Mouse (Mus musculus): ENCODE results near the gene Zfp664. TPM values are rescaled to one million over a fixed set of nuclear protein-coding genes. Genes with fewer than 3 reads are reported as not detected.

The Zfp664 gene
- polyA plus RNA-seq, 1 experiment from 2014 or later: 147 TPM

- Histone ChIP-seq H3K36me3 (peaks cover 98% of the 10 kb centered on the region), H3K4me1 (replicated peaks) (no peaks in the 10 kb centered on the region; the same call in 1 of the 2 replicates), H3K9me3 (no peaks in the 10 kb centered on the region)
These were observed 16.8 kb downstream of the Zfp664 start for GRCm38 (mm10) chr5:124879251-124879650.

DNA sequence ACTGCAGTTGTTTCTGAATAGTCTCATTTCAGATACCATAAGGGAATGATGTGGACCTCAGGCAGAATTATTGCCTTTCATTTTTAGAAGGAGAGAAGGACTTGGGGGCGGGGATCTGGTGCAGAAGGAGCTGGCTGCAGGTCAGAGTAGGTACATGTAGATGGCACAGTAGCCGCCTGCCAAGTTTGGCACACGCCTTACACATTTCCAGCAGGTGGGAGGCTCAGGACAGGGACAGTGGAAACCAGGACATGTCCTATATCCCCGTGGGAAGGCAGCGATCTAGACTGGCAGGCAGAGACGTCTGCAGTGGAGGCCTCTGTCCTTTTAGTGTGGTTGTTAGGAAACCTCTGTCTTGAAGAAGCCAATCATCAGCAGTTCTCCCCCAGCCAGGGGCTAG, 17.3 kb downstream of the Zfp664 start:
- no peak for DNase-seq (ENCODE audit: low spot score)
- no peak overlapping the region for H3K27ac ChIP-seq
- no peaks in the 10 kb centered on the region for H3K9me3 ChIP-seq
- H3K36me3 ChIP-seq: peaks cover 98% of the 10 kb centered on the region
- H3K27me3 ChIP-seq (ENCODE audit: insufficient read depth, poor library complexity, severe bottlenecking): no peaks in the 10 kb centered on the region
- WGBS: 86% methylated on average over 6 of the region's 6 CpGs
- no peak overlapping the region for H3K4me3 ChIP-seq
- no peaks in the 10 kb centered on the region; the same call in 1 of the 2 replicates for H3K4me1 ChIP-seq (replicated peaks)

More at GRCm38 (mm10) chr5:124879251-124879650, 16.8 kb downstream of the Zfp664 start:
- no peaks in the 10 kb centered on the region for H3K27me3 ChIP-seq (ENCODE audit: insufficient read depth, poor library complexity, severe bottlenecking)
- no peak overlapping the region for H3K4me3 ChIP-seq
- 97% methylated on average over 4 of the region's 4 CpGs for WGBS
- no peak overlapping the region for H3K27ac ChIP-seq
- DNase-seq (ENCODE audit: low spot score): no peak

- no peaks in the 10 kb centered on the region for H3K27me3 ChIP-seq (ENCODE audit: insufficient read depth, poor library complexity, severe bottlenecking)
- no peak overlapping the region for H3K4me3 ChIP-seq
- H3K36me3 ChIP-seq: peaks cover 99% of the 10 kb centered on the region
- no peaks in the 10 kb centered on the region for H3K4me1 ChIP-seq (replicated peaks)
- no peak overlapping the region for H3K27ac ChIP-seq
- WGBS: 92% methylated on average over 6 of the region's 6 CpGs
- no peak for DNase-seq (ENCODE audit: low spot score)
- H3K9me3 ChIP-seq: no peaks in the 10 kb centered on the region
These were observed 21.4 kb downstream of the Zfp664 start for GRCm38 (mm10) chr5:124883877-124884276.

DNA sequence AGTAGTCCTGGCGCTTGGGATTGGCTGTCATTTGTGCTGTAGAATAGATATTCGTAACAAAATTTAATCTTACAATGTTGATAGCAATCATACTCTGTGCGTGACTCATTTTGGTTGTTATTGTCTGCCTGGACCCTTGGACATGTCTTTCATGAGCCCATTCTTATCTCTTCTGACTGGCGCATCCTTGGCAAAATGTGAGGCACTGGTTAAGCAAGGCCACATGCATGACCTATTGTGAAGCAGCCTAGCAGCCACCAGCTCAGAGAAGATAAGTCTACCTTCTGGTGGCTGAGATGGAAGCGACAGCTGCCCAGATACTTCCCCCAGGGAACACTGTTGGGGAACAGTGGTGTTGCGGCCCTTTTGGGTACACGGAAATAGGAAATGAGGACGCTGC, 26.2 kb downstream of the Zfp664 start:
- H3K4me3 ChIP-seq: no peak overlapping the region
- peaks cover 63% of the 10 kb centered on the region for H3K36me3 ChIP-seq
- no peaks in the 10 kb centered on the region for H3K27me3 ChIP-seq (ENCODE audit: insufficient read depth, poor library complexity, severe bottlenecking)
- H3K9me3 ChIP-seq: no peaks in the 10 kb centered on the region
- no peak overlapping the region for H3K27ac ChIP-seq
- H3K4me1 ChIP-seq (replicated peaks): peaks cover 20% of the 10 kb centered on the region
- 95% methylated on average over 8 of the region's 8 CpGs for WGBS
- DNase-seq (ENCODE audit: low spot score): no peak

DNA sequence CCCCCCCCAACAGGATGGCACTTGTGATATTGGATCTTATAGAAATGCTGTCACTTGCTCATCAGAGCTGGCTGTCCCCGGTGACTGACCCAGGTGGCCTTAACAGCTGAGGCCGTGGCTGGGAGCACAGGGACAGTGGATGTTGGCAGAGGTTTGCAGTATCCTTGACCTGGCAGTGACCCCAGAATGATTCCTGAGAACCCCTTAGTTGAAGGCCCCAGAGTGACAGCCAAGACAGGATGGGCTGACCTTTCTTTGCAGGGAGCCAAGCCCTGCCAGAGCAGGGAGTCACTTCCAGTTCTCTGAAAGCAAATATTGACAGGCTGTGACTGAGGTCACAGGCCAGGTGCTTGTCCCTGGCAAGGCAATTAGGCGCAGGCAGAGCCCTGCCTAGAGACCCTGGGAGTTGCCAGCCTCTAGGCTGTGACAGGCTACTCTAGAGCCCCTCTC, 29.5 kb downstream of the Zfp664 start:
- DNase-seq (ENCODE audit: low spot score): peak; percentile 39
- 0 out of 2 replicates have a peak overlapping the region, but pooled peaks have one; percentile 5 for H3K4me3 ChIP-seq
- no peaks in the 10 kb centered on the region for H3K9me3 ChIP-seq
- H3K27me3 ChIP-seq (ENCODE audit: insufficient read depth, poor library complexity, severe bottlenecking): no peaks in the 10 kb centered on the region
- peaks cover 31% of the 10 kb centered on the region for H3K36me3 ChIP-seq
- peaks cover 29% of the 10 kb centered on the region for H3K4me1 ChIP-seq (replicated peaks)
- H3K27ac ChIP-seq: peak overlapping the region; percentile 57; the same call in 1 of the 2 replicates
- 64% methylated on average over 3 of the region's 3 CpGs for WGBS

GRCm38 (mm10) chr5:124896135-124896534, 33.6 kb downstream of the Zfp664 start:
- Histone ChIP-seq H3K4me1 (replicated peaks) (peaks cover 26% of the 10 kb centered on the region), H3K27me3 (ENCODE audit: insufficient read depth, poor library complexity, severe bottlenecking) (no peaks in the 10 kb centered on the region), H3K4me3 (no peak overlapping the region), H3K36me3 (0 out of 2 replicates have a peak, but pooled peaks cover 4% of the 10 kb centered on the region), H3K9me3 (no peaks in the 10 kb centered on the region), H3K27ac (peak overlapping the region; percentile 29; the same call in 1 of the 2 replicates)
- WGBS: 42% methylated on average over 8 of the region's 8 CpGs
- DNase-seq (ENCODE audit: low spot score): no peak

- DNase-seq (ENCODE audit: low spot score): peak; percentile 85
- no peak overlapping the region for H3K27ac ChIP-seq
- no peaks in the 10 kb centered on the region for H3K9me3 ChIP-seq
- H3K4me1 ChIP-seq (replicated peaks): peaks cover 13% of the 10 kb centered on the region
- 39% methylated on average over 20 of the region's 20 CpGs for WGBS
- peak overlapping the region; percentile 9 for H3K4me3 ChIP-seq
- H3K27me3 ChIP-seq (ENCODE audit: insufficient read depth, poor library complexity, severe bottlenecking): no peaks in the 10 kb centered on the region
- no peaks in the 10 kb centered on the region for H3K36me3 ChIP-seq
These were observed 37.6 kb downstream of the Zfp664 start for GRCm38 (mm10) chr5:124899945-124900631.

DNA sequence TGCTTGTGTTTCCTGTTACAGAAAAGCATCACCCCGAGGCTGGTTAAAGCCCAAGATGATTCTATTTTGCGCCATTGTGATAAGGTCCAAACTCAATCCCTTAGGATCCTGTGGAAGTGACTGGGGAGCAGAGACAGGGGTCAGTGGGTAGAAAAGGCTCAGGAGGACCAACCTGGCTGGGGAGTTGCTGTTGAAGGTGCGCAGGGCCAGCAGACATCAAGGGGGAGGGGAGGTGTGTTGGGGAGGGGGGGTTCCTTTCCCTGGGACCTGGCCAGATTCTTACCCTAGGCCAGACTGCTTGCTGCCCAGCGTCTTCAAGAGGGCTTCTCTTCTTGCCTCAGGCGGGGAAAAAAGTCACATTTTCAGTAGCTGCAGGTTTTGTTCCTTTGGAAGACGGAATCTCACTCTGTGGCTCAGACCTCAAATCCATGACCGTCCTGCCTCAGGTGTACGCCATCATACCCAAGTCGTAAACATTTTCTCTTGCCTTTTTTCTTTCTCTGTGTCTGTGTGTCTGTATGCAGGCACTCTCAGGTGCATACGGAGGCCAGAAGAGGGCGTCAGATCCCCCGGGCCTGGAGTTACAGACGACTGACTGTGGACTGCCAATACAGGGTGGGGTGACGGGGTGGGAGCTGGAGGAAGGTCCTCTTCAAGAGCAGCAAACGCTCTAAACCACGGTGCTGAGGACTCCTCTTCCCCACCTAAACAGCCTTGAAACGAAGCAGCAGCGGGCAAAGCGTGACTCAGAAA, 38.4 kb downstream of the Zfp664 start:
- WGBS: 74% methylated on average over 19 of the region's 19 CpGs
- peaks cover 10% of the 10 kb centered on the region for H3K4me1 ChIP-seq (replicated peaks)

DNA sequence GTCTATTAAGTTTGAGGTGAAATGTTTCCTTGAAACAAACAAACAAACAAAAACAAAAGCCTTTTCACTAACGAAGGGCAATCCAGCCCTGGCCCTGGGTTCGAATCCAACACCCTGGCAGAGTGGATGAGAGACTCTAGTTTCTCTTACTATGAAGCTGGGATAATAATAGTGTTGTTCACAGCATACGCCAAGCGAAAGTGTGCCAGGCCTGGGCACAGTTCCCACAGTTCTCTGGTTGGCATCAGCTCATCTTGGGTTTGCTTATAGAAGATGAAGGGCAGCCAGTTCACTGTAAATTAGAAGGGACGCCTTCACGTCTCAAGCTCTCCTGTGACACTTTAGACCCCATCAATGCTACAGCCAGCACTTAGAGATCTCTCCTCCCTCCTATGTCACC, 39.2 kb downstream of the Zfp664 start:
- H3K27me3 ChIP-seq (ENCODE audit: insufficient read depth, poor library complexity, severe bottlenecking): no peaks in the 10 kb centered on the region
- DNase-seq (ENCODE audit: low spot score): no peak
- 92% methylated on average over 6 of the region's 6 CpGs for WGBS
- peaks cover 7% of the 10 kb centered on the region for H3K4me1 ChIP-seq (replicated peaks)
- H3K4me3 ChIP-seq: no peak overlapping the region
- H3K27ac ChIP-seq: no peak overlapping the region
- H3K36me3 ChIP-seq: no peaks in the 10 kb centered on the region
- no peaks in the 10 kb centered on the region for H3K9me3 ChIP-seq

More for the DNA sequence above, 38.4 kb downstream of the Zfp664 start:
- no peaks in the 10 kb centered on the region for H3K27me3 ChIP-seq (ENCODE audit: insufficient read depth, poor library complexity, severe bottlenecking)
- H3K36me3 ChIP-seq: no peaks in the 10 kb centered on the region
- no peak overlapping the region for H3K27ac ChIP-seq
- H3K4me3 ChIP-seq: no peak overlapping the region
- no peaks in the 10 kb centered on the region for H3K9me3 ChIP-seq
- no peak for DNase-seq (ENCODE audit: low spot score)

DNA sequence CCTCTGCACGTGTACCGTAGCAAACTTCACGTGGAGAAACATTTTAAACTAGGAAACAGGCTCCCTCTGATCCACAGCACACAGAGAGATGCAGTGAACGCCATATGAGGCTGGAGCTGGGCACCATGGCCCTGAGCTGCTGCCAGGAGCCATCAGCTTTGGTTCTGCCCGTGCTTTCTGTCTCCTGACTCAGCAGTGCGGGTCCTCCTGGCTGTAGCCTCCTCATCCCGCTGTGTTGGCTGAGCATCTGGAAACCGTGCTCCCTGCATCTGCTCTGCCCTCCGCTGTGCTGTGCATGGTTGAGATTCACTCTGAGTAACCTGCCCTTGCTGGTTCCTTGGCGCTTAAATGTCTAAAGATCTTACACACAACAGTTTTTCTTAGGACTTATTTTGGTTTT, 39.7 kb downstream of the Zfp664 start:
- Histone ChIP-seq H3K4me3 (no peak overlapping the region), H3K4me1 (replicated peaks) (peaks cover 7% of the 10 kb centered on the region), H3K27ac (no peak overlapping the region), H3K9me3 (no peaks in the 10 kb centered on the region), H3K27me3 (ENCODE audit: insufficient read depth, poor library complexity, severe bottlenecking) (no peaks in the 10 kb centered on the region), H3K36me3 (no peaks in the 10 kb centered on the region)
- WGBS: 88% methylated on average over 10 of the region's 10 CpGs
- no peak for DNase-seq (ENCODE audit: low spot score)

DNA sequence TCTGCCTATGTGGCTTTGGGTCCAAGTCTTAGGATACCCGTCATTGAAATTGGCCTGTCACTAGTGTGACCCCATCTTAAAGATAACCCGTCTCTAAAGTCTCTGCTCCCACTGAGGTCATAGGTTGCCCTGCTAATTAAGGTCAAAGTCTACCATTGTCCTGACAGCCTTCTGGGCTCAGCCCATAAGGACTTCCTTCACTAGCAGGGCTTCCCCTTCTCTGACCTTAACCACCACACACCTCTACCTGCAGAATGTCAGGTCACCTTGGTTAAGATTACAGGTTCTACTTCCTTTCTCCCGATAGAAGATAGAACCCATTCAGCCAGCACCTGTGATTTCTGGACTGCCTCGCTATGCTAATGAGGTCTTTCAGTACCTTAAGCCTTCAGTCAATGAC, 41.4 kb downstream of the Zfp664 start:
- WGBS: 82% methylated on average over 4 of the region's 4 CpGs
- H3K36me3 ChIP-seq: no peaks in the 10 kb centered on the region
- DNase-seq (ENCODE audit: low spot score): no peak
- no peaks in the 10 kb centered on the region for H3K27me3 ChIP-seq (ENCODE audit: insufficient read depth, poor library complexity, severe bottlenecking)
- H3K4me3 ChIP-seq: no peak overlapping the region
- peaks cover 12% of the 10 kb centered on the region for H3K4me1 ChIP-seq (replicated peaks)
- H3K9me3 ChIP-seq: no peaks in the 10 kb centered on the region
- H3K27ac ChIP-seq: no peak overlapping the region

DNA sequence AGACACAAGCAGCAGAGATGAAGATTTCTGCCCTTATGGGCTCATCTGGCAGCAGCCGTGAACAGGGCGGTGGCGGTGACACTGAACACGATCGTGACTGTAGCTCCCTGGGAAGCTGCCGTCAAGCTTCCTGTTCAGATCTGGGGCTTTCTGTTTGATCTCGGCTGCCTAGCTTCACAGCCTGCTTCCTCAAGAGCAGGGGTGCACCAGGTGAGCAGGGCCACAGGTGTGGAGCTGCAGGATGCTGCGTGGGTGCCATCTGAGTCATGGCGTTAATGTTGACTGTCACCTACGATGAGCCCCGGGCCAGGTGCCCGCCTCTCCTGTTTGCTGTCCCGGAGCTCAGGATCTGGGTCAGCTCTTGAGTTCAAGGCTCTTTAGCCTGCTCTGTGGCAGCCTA, 44.4 kb downstream of the Zfp664 start:
- H3K4me3 ChIP-seq: no peak overlapping the region
- peaks cover 5% of the 10 kb centered on the region; the same call in 1 of the 2 replicates for H3K4me1 ChIP-seq (replicated peaks)
- no peak overlapping the region for H3K27ac ChIP-seq
- no peaks in the 10 kb centered on the region for H3K36me3 ChIP-seq
- no peaks in the 10 kb centered on the region for H3K9me3 ChIP-seq
- DNase-seq (ENCODE audit: low spot score): no peak
- no peaks in the 10 kb centered on the region for H3K27me3 ChIP-seq (ENCODE audit: insufficient read depth, poor library complexity, severe bottlenecking)
- 86% methylated on average over 13 of the region's 13 CpGs for WGBS

GRCm38 (mm10) chr5:124908860-124909259, 46.4 kb downstream of the Zfp664 start:
- 26% methylated on average over 5 of the region's 5 CpGs for WGBS
- Histone ChIP-seq H3K4me3 (no peak overlapping the region), H3K4me1 (replicated peaks) (peaks cover 23% of the 10 kb centered on the region), H3K27ac (no peak overlapping the region), H3K9me3 (no peaks in the 10 kb centered on the region), H3K27me3 (ENCODE audit: insufficient read depth, poor library complexity, severe bottlenecking) (no peaks in the 10 kb centered on the region), H3K36me3 (no peaks in the 10 kb centered on the region)
- DNase-seq (ENCODE audit: low spot score): peak; percentile 82
